Mouse (Mus musculus): ENCODE data around the gene Tldc2. TPM values are rescaled to one million over a fixed set of nuclear protein-coding genes. Genes with fewer than 3 reads are reported as not detected.
A peak's percentile ranks its signal among the peaks of the same experiment; 100 is the strongest.

Tldc2 gene
- polyA plus RNA-seq, 1 experiment from 2014 or later = not detected

- WGBS = 77% methylated on average over 7 of the region's 7 CpGs
- no peak overlapping the region for H3K27ac ChIP-seq (ENCODE audit: low read depth, low read length)
- H3K4me3 ChIP-seq (ENCODE audit: low read depth, low read length) = no peak overlapping the region
- no peak for ATAC-seq (ENCODE audit: low read depth)
- no peaks in the 10 kb centered on the region for H3K36me3 ChIP-seq (ENCODE audit: control insufficient read depth, insufficient read depth, low read length)
- no peak overlapping the region for H3K4me2 ChIP-seq (ENCODE audit: low read depth, low read length)
- no peak overlapping the region for H3K9ac ChIP-seq (replicated peaks; ENCODE audit: low read depth, low read length)
- H3K27me3 ChIP-seq (ENCODE audit: control insufficient read depth, insufficient read depth, low read length) = no peaks in the 10 kb centered on the region
- H3K9me3 ChIP-seq (ENCODE audit: control insufficient read depth, low read length) = no peaks in the 10 kb centered on the region
- peaks cover 61% of the 10 kb centered on the region for H3K4me1 ChIP-seq (ENCODE audit: control insufficient read depth, insufficient read depth, low read length)
Measured at GRCm38 (mm10) chr2:157065879-157066226, 21.0 kb upstream of the Tldc2 start.

- no peak for ATAC-seq (ENCODE audit: low read depth)
- H3K4me2 ChIP-seq (ENCODE audit: low read depth, low read length) = no peak overlapping the region
- H3K9ac ChIP-seq (replicated peaks; ENCODE audit: low read depth, low read length) = no peak overlapping the region
- H3K27ac ChIP-seq (ENCODE audit: low read depth, low read length) = no peak overlapping the region
- WGBS = 67% methylated on average over 7 of the region's 7 CpGs
- no peaks in the 10 kb centered on the region for H3K36me3 ChIP-seq (ENCODE audit: control insufficient read depth, insufficient read depth, low read length)
- H3K4me3 ChIP-seq (ENCODE audit: low read depth, low read length) = no peak overlapping the region
- H3K9me3 ChIP-seq (ENCODE audit: control insufficient read depth, low read length) = no peaks in the 10 kb centered on the region
- peaks cover 71% of the 10 kb centered on the region for H3K4me1 ChIP-seq (ENCODE audit: control insufficient read depth, insufficient read depth, low read length)
- no peaks in the 10 kb centered on the region for H3K27me3 ChIP-seq (ENCODE audit: control insufficient read depth, insufficient read depth, low read length)
Measured at GRCm38 (mm10) chr2:157066731-157067430, 20.0 kb upstream of the Tldc2 start.

- no peak for ATAC-seq (ENCODE audit: low read depth)
- H3K9ac ChIP-seq (replicated peaks; ENCODE audit: low read depth, low read length) = no peak overlapping the region
- H3K27me3 ChIP-seq (ENCODE audit: control insufficient read depth, insufficient read depth, low read length) = no peaks in the 10 kb centered on the region
- peaks cover 82% of the 10 kb centered on the region for H3K4me1 ChIP-seq (ENCODE audit: control insufficient read depth, insufficient read depth, low read length)
- H3K9me3 ChIP-seq (ENCODE audit: control insufficient read depth, low read length) = no peaks in the 10 kb centered on the region
- no peak overlapping the region for H3K4me2 ChIP-seq (ENCODE audit: low read depth, low read length)
- H3K27ac ChIP-seq (ENCODE audit: low read depth, low read length) = peak overlapping the region; percentile 45; the same call in 1 of the 2 replicates
- H3K36me3 ChIP-seq (ENCODE audit: control insufficient read depth, insufficient read depth, low read length) = no peaks in the 10 kb centered on the region
- no peak overlapping the region for H3K4me3 ChIP-seq (ENCODE audit: low read depth, low read length)
- WGBS = 63% methylated on average over 14 of the region's 14 CpGs
Measured at GRCm38 (mm10) chr2:157068701-157069354, 18.0 kb upstream of the Tldc2 start.

GRCm38 (mm10) chr2:157069355-157069735 lies 17.5 kb upstream of the Tldc2 start:
- peak overlapping the region; percentile 45 for H3K27ac ChIP-seq (ENCODE audit: low read depth, low read length)
- H3K4me2 ChIP-seq (ENCODE audit: low read depth, low read length) = no peak overlapping the region
- no peaks in the 10 kb centered on the region for H3K27me3 ChIP-seq (ENCODE audit: control insufficient read depth, insufficient read depth, low read length)
- H3K4me1 ChIP-seq (ENCODE audit: control insufficient read depth, insufficient read depth, low read length) = peaks cover 81% of the 10 kb centered on the region
- no peaks in the 10 kb centered on the region for H3K9me3 ChIP-seq (ENCODE audit: control insufficient read depth, low read length)
- no peak overlapping the region for H3K9ac ChIP-seq (replicated peaks; ENCODE audit: low read depth, low read length)
- no peak overlapping the region for H3K4me3 ChIP-seq (ENCODE audit: low read depth, low read length)
- ATAC-seq (ENCODE audit: low read depth) = no peak
- H3K36me3 ChIP-seq (ENCODE audit: control insufficient read depth, insufficient read depth, low read length) = no peaks in the 10 kb centered on the region
- WGBS = 53% methylated on average over 3 of the region's 3 CpGs

GRCm38 (mm10) chr2:157069755-157070315 lies 17.0 kb upstream of the Tldc2 start:
- no peaks in the 10 kb centered on the region for H3K36me3 ChIP-seq (ENCODE audit: control insufficient read depth, insufficient read depth, low read length)
- WGBS = 45% methylated on average over 3 of the region's 3 CpGs
- H3K9ac ChIP-seq (replicated peaks; ENCODE audit: low read depth, low read length) = 0 out of 2 replicates have a peak overlapping the region, but pooled peaks have one; percentile 28
- 0 out of 2 replicates have a peak overlapping the region, but pooled peaks have one; percentile 18 for H3K4me2 ChIP-seq (ENCODE audit: low read depth, low read length)
- no peaks in the 10 kb centered on the region for H3K9me3 ChIP-seq (ENCODE audit: control insufficient read depth, low read length)
- ATAC-seq (ENCODE audit: low read depth) = no peak
- peaks cover 81% of the 10 kb centered on the region for H3K4me1 ChIP-seq (ENCODE audit: control insufficient read depth, insufficient read depth, low read length)
- H3K4me3 ChIP-seq (ENCODE audit: low read depth, low read length) = no peak overlapping the region
- H3K27me3 ChIP-seq (ENCODE audit: control insufficient read depth, insufficient read depth, low read length) = no peaks in the 10 kb centered on the region
- peak overlapping the region; percentile 45 for H3K27ac ChIP-seq (ENCODE audit: low read depth, low read length)

GRCm38 (mm10) chr2:157070365-157070764 lies 16.5 kb upstream of the Tldc2 start:
- no peaks in the 10 kb centered on the region for H3K36me3 ChIP-seq (ENCODE audit: control insufficient read depth, insufficient read depth, low read length)
- peak overlapping the region; percentile 36 for H3K27ac ChIP-seq (ENCODE audit: low read depth, low read length)
- peaks cover 81% of the 10 kb centered on the region for H3K4me1 ChIP-seq (ENCODE audit: control insufficient read depth, insufficient read depth, low read length)
- ATAC-seq (ENCODE audit: low read depth) = peak; percentile 12; the same call in 1 of the 2 replicates
- H3K4me3 ChIP-seq (ENCODE audit: low read depth, low read length) = no peak overlapping the region
- 45% methylated on average over 9 of the region's 9 CpGs for WGBS
- peak overlapping the region; percentile 18; the same call in 1 of the 2 replicates for H3K4me2 ChIP-seq (ENCODE audit: low read depth, low read length)
- no peaks in the 10 kb centered on the region for H3K9me3 ChIP-seq (ENCODE audit: control insufficient read depth, low read length)
- 0 out of 2 replicates have a peak overlapping the region, but pooled peaks have one; percentile 0 for H3K9ac ChIP-seq (replicated peaks; ENCODE audit: low read depth, low read length)
- no peaks in the 10 kb centered on the region for H3K27me3 ChIP-seq (ENCODE audit: control insufficient read depth, insufficient read depth, low read length)

GRCm38 (mm10) chr2:157071556-157071955 lies 15.3 kb upstream of the Tldc2 start:
- no peak overlapping the region for H3K9ac ChIP-seq (replicated peaks; ENCODE audit: low read depth, low read length)
- H3K4me1 ChIP-seq (ENCODE audit: control insufficient read depth, insufficient read depth, low read length) = peaks cover 82% of the 10 kb centered on the region
- H3K36me3 ChIP-seq (ENCODE audit: control insufficient read depth, insufficient read depth, low read length) = no peaks in the 10 kb centered on the region
- no peak overlapping the region for H3K4me2 ChIP-seq (ENCODE audit: low read depth, low read length)
- 49% methylated on average over 2 of the region's 2 CpGs for WGBS
- no peaks in the 10 kb centered on the region for H3K9me3 ChIP-seq (ENCODE audit: control insufficient read depth, low read length)
- no peaks in the 10 kb centered on the region for H3K27me3 ChIP-seq (ENCODE audit: control insufficient read depth, insufficient read depth, low read length)
- ATAC-seq (ENCODE audit: low read depth) = no peak
- H3K4me3 ChIP-seq (ENCODE audit: low read depth, low read length) = no peak overlapping the region
- H3K27ac ChIP-seq (ENCODE audit: low read depth, low read length) = no peak overlapping the region

GRCm38 (mm10) chr2:157072316-157072990 lies 14.4 kb upstream of the Tldc2 start:
- no peak for ATAC-seq (ENCODE audit: low read depth)
- Histone ChIP-seq H3K27me3 (ENCODE audit: control insufficient read depth, insufficient read depth, low read length) (no peaks in the 10 kb centered on the region), H3K36me3 (ENCODE audit: control insufficient read depth, insufficient read depth, low read length) (no peaks in the 10 kb centered on the region), H3K4me1 (ENCODE audit: control insufficient read depth, insufficient read depth, low read length) (peaks cover 86% of the 10 kb centered on the region), H3K4me3 (ENCODE audit: low read depth, low read length) (no peak overlapping the region), H3K4me2 (ENCODE audit: low read depth, low read length) (no peak overlapping the region), H3K9ac (replicated peaks; ENCODE audit: low read depth, low read length) (no peak overlapping the region), H3K27ac (ENCODE audit: low read depth, low read length) (no peak overlapping the region), H3K9me3 (ENCODE audit: control insufficient read depth, low read length) (no peaks in the 10 kb centered on the region)
- WGBS = 75% methylated on average over 9 of the region's 9 CpGs

Measured in neural tube, embryonic 14.5 days (tissue).